Mouse (Mus musculus) myocyte (in vitro differentiated cells): Measurements from ENCODE around the gene Aff3.

Experiments
- E2F4 ChIP-seq: IDR thresholded peaks from one replicate; pipeline ENCODE4 v1.6.1; 2011; ENCODE audit warnings: mild to moderate bottlenecking, control low read depth, moderate library complexity; ENCODE audit not compliant: insufficient read depth
- MAX ChIP-seq: IDR thresholded peaks from one replicate; pipeline ENCODE4 v1.6.1; 2011; ENCODE audit warnings: low read depth, mild to moderate bottlenecking, control low read depth
- MYOD1 ChIP-seq, 3 experiments: IDR thresholded peaks; one replicate each; pipeline ENCODE4 v1.6.1; 2011; ENCODE audit warnings: control low read depth in 2 of 3, low read depth in 2 of 3, mild to moderate bottlenecking in 2 of 3, moderate library complexity in 1 of 3; ENCODE audit not compliant: insufficient read length in 2 of 3, control insufficient read depth in 1 of 3
- POLR2A ChIP-seq: IDR thresholded peaks from one replicate; pipeline ENCODE4 v1.6.1; 2011; ENCODE audit warnings: low read depth, mild to moderate bottlenecking, control low read depth, moderate library complexity; ENCODE audit not compliant: insufficient read length
- POLR2AphosphoS2 ChIP-seq: IDR thresholded peaks from one replicate; pipeline ENCODE4 v1.6.1; 2011; ENCODE audit warnings: low read depth, control low read depth; ENCODE audit not compliant: insufficient read length
- SRF ChIP-seq: IDR thresholded peaks from one replicate; pipeline ENCODE4 v1.6.1; 2011; ENCODE audit warnings: low read depth; ENCODE audit not compliant: control insufficient read depth, insufficient read length
- TCF12 ChIP-seq: IDR thresholded peaks from one replicate; pipeline ENCODE4 v1.6.1; 2011; ENCODE audit warnings: mild to moderate bottlenecking, control low read depth; ENCODE audit not compliant: poor library complexity, insufficient read depth, severe bottlenecking
- USF1 ChIP-seq: IDR thresholded peaks from one replicate; pipeline ENCODE4 v1.6.1; 2011; ENCODE audit warnings: low read depth, mild to moderate bottlenecking, control low read depth, moderate library complexity

DNA sequence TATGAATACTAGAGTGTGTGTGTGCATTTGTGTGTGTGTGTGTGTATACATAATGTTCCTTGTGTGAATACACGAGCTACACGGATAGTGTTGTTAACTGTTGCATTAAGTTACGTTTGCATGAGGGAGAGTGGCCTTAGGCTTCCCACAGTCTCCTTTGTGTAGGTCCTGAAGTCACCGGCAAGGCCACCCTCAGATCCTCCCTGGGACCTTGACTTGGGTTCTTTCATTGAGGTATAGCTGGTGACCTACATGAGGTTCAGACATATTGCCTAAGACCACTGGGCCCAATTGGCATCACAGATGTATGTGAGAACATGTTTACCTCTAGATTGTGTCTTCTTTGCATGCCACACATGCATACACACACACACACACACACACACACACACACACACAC lies 494 bp downstream of the Aff3 start:
- TF ChIP-seq E2F4, result no peak
- TF ChIP-seq MYOD1 (IDR thresholded peaks at IDR 0.05; ENCODE audit: control insufficient read depth in 1 of 3, insufficient read length in 2 of 3, low read depth in 2 of 3), result no peak
- no peak for TF ChIP-seq POLR2A
- TF ChIP-seq MAX, result no peak
- no peak for TF ChIP-seq TCF12
- TF ChIP-seq USF1, result no peak
- no peak for TF ChIP-seq POLR2AphosphoS2
- TF ChIP-seq SRF, result no peak
